Mouse (Mus musculus) cerebellum, postnatal 4 days (tissue): ENCODE results near the gene Pxylp1.
"Not testable (repeated sequence)": the region's sequence is repeated elsewhere in the genome, so short reads cannot be mapped to it uniquely, and the experiment has no call there.

Source experiments
- DNase-seq, 2 experiments: peaks; one replicate each; pipeline ENCODE4 v3.0.0; 2022; ENCODE audit warnings: low spot score in 2 of 2, mixed read lengths in 1 of 2

Gene Pxylp1

DNA sequence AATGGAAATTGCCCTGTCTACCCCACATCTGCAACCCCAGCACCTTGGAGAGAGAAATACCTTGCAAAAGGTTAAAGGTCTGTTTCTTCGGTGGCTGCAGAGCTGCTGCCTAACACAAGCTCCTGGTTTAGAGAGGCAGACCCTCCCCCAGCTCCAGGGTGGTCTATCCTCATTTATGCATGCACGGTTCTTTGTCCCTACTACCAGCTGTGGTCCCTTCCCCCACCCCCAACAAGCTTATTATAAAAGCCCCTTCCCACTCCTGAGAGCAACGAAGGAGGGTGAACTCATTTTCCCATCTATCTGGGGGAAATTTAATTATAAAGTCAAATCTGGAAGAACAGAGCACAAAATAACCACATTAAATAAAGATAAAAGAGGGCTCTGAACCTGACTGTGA, at the start of gene Pxylp1:
TSS of gene Pxylp1 (minus strand) at position 124 of the 400 bp plus-strand sequence.
- DNase-seq, result no peak

DNA sequence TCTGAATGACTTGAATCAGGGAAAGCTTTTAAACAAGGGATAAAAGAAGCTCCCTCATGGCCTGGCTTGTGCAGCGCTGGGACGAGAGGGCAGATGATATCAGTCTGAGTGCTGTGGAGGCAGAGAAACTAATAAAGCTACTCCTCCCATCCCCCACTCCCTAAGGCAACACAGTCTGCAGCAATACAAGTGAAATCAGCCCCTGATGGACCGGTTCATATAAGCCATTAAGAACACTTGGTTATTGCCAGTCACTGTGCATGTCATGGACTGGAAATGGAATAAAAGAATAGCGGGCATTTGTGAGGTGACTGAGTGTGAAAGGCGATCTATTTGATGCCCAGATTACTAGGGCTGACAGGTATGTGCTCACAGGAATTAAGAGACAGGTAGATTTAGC, 46.4 kb upstream of the Pxylp1 start:
- no peak for DNase-seq

DNA sequence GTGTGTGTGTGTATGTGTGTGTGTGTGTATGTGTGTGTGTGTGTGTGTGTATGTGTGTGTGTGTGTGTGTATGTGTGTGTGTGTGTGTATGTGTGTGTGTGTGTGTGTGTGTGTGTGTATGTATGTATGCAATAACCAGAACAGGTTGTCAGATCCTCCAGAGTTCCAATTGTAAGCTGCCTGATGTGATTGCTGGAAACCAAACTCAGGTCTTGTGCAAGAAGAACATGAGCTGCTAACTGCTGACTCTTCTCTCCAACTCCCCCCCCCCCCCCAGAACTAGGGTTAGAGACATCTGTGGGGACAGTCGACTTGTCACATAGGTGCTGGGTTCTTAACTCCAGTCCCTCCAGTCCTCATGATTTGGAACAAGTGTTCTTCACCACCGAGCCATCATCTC, 44.0 kb upstream of the Pxylp1 start:
- DNase-seq, result not testable (repeated sequence)

DNA sequence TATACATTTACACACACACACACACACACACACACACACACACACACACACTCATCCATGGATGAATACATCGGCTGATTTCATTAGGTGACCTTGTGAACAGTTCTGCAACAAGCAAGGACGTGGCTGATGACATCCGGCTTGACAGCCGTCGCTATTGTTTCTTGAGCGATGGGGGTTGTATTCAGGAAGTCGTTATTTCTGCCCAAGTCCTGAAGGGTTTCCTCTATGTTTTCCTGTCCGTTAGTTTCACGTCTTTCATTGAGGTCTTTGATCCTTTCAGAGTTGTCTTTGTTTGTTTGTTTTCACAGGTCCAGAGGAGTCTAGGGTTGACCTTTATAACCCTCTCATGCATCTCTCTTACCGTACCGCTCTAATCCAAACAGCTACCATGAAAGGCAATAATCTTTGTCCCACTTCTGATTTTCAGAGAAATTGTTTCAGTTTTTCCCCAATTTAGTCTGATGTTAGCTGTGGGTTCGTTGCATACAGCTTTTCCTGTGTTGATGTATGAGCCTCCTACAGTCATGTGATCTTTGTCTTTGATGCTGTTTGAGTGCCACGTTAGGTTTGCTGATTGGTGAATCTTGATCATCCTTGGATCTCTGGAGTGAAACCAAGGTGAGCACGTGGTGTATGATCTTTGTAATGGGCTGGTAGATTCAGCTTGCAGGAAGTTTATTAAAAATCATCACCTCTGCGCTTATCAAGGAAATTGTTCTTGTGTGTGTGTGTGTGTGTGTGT, 43.3 kb upstream of the Pxylp1 start:
- no peak for DNase-seq

DNA sequence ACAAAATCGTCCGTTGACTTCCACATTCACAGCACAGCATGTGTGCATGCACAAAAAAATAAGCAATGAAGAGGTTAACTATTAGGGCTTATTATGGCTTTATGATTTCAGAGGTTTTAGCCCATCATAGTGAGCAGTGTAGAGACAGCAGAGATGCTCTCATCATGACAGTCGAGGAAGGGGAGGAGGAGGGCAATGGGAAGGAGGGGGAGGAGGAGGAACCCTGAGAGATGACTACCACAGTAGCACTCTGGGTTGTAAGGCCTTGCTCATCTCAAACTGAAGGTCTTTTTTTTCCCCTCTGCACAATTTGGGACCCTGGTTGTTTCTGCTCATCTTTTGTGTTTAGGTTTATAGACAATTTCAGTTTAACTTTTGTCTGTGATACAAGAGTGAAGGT, 42.3 kb upstream of the Pxylp1 start:
- DNase-seq, result no peak

DNA sequence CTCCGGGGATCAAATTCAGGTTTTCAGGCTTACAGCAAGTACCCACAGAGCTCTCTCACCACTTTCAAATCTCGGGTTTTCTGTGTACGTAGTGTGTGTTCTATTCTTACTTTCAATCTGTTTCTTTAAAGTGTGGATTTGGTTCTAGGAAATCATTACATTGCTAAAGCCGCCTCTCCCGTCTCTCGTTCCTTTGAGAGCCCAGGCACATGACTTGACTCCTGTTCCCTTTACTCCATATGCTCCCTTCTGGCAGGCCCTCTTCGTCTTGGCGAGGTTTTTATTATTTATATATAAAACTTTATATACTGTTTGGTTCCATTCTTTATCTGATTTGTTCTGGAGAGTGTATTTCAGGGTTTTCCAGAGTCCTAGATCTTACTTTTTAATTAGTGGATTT, 40.3 kb upstream of the Pxylp1 start:
- no peak for DNase-seq

DNA sequence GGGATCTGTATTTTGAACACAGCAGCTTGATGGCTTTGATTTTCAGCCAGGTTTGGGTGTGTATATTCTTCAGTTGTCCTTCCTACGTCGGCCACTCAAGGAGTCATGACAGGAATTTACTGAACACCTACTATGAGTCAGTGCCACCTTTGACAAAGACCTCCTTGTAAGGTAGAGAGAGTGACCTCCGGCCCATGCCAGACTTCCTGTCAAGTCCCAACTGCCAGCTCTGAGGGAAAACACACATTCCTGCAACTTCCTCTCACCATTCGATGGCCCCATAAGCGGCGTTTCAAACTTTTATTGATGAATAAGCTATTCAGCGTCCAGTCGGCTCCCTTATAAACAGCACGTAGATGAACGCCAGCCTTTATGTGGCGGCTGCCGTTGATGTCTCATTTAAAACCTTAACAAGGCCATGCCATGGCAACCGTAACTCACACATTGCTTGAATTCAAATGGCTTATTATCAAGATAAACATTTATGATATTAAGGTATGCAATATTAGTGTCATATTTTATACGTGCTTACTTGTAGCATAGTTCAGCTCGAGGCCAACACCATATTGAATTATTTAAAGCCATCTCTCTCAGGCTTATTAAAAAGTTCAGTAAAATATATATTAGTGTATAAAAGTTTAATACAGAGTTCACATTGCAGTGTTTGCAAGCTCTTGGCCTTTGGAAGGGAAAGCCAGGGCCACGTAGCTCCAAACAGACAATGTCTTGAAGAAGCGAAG, 31.3 kb upstream of the Pxylp1 start:
- no peak for DNase-seq

DNA sequence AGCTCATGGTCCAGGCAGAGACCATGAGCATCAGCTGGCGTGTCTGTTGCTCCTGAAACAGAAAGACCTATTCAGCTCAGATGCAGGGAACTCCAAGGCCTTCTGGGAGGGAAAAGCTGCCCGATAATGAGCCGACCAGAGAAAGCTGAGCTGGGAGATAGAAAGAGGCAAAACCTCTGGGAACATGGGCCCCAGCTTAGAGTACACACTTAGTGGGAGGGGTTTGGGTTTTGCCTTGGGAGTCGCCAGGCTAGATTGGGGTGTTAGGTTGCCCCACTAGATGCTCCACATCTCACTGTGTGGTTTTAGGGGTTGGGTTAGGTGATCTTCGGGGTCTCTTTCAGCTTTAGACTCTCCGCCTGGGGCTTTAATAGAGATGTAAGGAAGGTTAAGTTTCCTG, 30.6 kb upstream of the Pxylp1 start:
- DNase-seq, result no peak

DNA sequence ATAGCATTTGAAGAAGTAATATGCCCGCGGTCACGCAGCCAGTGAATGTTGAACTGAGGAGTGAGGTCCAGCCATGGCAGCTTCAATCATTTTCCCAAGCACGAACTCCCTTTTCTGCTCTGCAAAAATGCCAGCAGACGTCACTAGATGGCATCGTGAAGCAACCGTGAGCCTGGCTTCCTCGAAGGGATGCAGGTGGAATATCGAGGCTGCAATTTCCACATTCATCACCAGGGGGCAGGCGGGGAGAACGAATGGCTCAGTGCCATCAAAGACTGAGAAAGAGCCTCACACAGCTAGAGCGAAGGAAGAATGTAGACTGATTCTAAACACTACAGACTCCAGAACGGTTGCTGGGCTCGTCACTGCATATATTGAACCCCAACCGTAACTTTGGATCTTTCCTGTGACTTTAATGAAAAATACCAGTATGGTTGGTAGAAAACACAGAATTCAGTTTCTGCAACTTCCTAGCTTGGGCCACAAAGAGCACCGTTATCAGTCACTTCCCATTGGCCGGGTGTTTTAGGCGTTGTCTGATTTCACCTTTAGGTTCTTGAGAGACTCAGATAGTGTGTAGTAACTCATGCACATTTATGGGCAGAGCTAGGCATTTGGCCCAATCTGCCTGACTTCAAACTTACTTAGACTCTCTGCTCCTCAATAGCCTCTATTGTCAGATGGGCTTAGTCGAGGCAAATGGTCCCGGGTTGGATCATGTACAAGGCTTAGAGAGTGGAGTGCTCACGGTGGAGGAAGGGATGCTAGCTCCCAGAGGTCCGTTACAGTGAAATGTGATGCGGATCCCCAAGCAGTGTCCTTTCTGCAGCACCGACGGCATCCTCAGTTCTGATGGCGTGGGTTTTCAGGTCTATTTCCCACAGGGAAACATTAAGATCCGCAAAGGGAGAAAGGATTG, 24.4 kb upstream of the Pxylp1 start:
- DNase-seq, result peak; percentile 99

DNA sequence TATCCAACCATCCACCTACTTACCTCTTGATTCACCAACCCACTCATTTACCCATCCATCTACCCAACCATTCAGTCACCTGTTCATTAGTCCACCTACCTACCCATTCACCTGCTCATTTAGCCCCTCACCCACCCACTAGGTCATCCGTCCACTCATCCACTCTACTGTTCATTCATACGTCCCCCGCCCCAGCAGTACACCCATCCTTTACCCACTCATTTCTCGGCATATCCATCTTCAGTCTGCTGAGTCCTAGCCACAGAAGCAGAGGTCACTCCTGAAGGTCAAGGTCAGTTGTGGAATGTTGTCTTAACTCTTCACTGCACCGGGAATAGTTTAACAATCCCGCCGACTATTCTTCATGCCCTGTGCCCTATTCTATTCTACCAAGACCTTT, 23.6 kb upstream of the Pxylp1 start:
- DNase-seq, result no peak

DNA sequence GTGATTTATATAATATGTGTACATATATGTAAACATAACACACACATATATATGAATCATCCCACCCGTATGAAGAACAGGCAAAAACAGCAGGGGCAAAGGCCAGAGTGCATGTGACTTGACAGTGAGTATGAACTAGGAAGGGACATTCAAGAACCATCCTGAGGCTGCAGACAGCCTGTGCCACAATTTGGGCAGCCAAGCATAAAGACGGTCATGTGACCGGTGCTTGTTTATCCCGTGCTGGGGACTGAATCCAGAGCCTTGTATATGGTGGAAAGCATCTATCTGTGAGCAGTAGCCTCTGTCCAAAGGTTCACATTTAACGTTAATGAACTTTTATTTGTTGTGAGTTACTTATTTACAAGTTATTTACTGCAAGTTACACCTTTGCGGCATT, 22.4 kb upstream of the Pxylp1 start:
- DNase-seq, result no peak

DNA sequence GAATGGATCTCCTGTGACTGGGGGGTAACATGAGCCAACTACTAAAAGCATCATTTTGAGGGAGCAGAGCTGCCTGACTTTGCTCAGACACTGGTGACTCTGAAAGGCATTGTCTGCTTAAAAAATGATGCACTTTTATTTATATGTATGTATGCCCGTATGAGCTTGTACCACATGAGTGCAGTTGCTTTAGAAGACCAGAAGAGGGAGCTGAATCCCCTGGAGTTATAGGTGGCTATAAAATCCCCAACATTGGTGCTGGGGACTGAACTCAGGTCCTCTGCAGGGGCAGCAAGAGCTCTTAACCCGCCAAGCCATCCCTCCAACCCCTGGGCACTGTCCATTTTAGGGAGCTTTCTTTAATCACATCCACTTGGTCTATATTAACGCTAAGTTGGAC, 21.5 kb upstream of the Pxylp1 start:
- no peak for DNase-seq

DNA sequence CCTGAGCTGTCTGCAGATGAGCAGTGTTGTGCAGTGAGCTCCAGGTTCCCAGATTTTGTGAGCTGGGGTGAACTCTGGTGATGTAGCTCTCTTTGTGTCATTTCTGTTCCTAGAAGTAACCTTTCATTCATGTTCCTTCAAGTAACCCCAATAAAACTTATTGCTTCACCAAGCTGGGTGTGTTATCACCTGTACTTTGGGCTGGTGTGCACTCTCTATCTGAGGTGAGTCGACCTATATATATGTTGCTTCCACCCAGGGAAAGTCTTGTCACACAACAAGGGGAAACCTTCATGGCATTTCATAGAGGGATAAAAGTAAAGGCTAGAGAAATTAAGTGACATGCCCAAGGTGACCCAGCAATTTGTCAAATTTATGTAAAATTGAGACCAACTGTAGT, 17.0 kb upstream of the Pxylp1 start:
- no peak for DNase-seq

DNA sequence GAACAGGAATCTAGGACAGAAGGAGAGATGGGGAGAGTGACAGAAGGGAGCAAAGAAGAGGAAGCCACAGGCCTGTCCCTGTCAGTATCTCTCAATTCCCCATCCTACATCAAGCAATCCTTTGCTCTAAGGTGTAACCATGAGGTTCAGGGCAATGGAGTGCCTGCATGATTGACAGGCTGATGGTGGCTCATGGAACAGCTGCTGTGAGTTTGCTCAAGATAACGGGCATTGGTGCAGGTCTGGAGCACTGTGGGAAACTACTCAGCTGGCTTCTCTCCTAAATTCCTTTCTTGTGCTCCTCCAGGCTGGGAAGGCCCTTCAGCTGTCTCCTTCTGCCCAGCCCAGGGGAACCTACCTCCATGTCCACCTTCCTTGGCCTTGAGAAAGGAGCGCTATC, 16.3 kb upstream of the Pxylp1 start:
- no peak for DNase-seq

DNA sequence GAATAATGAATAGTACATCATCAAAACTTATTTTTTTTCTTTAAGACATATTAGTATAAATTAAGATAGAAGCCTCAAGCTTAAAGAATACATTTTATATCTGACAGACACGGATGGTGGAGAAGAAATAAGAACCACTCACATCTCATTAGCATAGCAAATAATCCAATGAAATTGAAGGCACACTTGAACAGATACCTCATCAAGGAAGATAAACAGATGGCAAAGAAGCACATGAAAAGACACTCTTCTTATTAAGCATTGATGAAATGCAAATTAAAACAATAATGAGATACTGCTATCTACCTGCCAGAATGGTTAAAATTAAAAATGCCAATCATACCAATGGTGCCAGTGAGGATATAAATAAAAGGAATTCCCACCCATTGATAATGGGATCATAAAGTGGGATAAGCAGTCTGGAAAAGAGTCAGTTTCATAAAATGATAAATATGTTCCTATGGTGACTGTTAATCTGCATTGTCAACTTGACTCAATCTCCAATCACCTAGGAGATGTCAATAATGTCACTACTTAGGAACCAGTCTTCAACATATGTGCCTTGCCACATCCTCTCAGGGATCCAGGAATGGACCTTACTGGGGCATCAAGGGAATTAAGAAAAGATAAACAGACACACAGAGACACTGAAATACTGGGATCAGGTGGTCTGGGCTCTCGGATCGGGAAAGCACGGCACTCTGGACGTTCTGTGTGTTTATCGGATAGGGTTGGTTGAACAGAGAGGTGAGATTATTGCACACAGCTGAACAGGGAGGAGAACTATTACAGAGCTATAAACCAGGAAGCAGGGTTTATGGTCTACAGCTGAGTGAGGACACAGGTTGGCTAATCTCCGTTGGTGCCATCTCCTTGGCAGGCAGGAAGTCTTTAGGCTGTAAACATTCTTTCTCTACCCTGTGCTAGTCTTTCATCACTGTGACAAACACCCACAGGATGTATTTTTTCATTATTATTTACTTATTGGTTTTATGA, 12.2 kb upstream of the Pxylp1 start:
- no peak for DNase-seq

DNA sequence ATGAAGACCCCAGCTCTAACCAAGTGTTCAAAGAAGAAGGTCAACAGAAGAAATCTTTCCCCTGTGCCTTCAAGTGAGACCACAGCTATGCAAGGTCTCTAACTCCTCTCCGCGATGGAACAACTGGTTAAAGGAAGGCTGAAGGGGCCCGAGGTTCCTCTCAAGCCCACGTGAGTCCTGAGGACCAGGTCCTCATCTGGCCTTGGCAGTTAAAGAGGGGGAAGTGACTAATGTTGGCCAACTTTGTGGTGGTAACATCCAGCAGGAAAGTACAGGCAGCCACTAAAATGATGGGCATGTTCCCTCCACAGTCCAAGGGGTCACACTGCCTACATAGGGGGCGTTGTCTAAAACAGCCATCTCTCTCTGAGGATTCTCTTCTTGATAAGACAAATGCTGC, 7.2 kb upstream of the Pxylp1 start:
- DNase-seq, result no peak

DNA sequence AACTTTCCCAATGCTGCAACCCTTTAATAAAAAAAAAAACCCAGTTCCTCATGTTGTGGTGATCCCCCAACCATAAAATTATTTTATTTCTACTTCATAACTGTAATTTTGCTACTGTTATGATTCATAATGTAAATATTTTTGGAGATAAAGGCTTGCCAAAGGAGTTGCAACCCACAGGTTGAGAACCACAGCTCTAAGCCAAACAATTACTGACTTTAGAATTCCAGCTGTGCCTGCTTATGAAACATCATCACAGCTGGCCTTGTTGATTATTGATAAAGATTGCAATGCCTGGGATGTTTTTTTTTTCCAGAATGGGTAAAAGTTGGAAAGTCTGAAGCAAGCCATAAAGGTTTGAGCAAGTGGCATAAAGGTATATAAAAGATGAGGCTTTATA, 6.5 kb upstream of the Pxylp1 start:
- DNase-seq, result no peak

DNA sequence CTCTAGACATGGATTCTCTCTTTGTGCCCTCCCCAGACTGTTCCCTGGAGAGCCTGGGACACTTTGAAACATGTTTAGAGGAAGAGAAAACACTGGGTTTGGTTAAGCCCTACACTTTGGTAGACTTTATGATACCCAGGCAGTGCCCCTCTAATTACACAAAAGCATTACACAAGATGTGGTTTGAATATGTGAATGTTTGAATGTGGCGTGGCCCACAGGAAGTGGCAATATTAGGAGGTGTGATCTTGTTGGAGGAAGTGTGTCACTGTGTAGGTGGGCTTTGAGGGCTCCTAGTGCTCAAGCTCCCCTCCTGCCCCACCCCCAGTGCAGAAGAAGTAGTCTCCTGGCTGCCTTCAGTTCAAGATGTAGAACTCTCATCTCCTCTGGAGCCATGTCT, 4.2 kb upstream of the Pxylp1 start:
- no peak for DNase-seq

DNA sequence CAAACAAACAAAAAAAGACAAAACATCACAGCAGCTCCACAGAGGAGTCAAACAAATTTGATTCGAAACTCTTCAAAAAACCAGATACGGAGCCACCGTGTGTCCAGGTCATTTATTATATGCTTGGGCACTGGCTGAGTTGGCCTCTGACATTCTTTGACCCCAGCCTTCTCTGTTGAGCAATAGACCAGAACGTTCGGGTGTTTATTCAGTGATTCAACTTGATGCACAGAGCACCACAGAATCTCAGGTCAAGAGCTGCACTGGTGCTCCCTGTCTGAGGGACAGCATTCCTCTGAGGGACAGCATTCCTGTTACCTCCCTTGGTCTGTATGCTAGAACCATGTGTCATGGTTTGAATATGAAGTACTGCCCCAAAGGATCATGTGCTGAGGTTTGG, 1.1 kb upstream of the Pxylp1 start:
- no peak for DNase-seq

DNA sequence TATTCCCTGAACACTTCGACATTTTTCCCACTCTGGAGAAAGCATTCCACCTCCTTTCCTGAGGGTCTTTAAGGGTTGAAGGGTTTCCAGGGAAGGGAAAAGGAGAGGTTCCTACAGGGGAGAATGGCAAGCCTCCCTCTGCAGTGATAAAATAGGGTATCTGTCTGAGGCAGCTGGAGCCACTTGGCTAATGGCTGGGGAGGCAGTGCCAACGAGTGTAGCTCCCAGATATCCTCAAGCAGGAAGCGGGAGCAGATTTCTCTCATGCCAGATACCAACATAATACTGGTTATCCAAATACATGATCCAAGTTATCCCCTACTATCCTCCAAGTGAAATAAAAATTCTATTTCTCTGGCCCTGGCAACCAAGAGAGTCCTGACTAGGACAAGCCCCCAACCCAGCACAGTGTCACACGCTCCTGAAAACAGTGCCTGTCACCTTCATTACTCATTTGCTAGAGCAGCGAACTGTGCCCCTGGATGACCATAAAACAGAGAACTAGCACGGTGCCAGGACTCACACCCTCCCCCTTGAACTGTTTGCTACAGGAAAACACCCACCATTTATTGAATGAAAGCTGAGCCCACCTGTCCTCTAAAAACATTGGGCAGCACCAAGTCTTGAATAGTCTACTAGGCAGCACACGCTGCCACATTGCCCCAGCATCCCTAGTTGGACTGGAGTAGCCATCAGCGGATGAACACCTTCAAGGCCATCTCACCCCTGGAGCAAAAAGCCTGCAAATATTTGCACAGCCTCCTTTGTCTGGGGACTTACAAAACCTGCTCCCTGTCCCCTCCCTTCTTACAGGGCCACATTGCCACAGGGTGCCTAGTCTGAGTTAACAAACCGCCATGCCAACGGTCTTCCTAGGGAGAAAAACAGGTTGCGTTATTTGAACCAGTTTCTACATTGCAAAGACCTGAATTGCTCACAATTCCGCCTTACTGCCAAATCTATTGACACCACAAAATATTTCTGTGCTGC, 833 bp downstream of the Pxylp1 start:
- DNase-seq, result no peak
